Mouse (Mus musculus) heart, embryonic 11.5 days (tissue): ENCODE results near the gene Kmt2d. TPM values are rescaled to one million over a fixed set of nuclear protein-coding genes. Genes with fewer than 3 reads are reported as not detected.
"Not testable (repeated sequence)": the region's sequence is repeated elsewhere in the genome, so short reads cannot be mapped to it uniquely, and the experiment has no call there.

Source experiments
- ATAC-seq: fragments of 200-750 bp; cut with Nextera tagmentation; replicated peaks from 2 replicates; pipeline ENCODE4 v1.8.0; 2017; ENCODE audit warnings: moderate library complexity; ENCODE audit not compliant: insufficient number of reproducible peaks, low FRiP score, low TSS enrichment
- H3K27ac ChIP-seq: fragments of 300-500 bp; sonication (generic); 2 replicates; pipeline ENCODE4 v1.5.1; 2014; ENCODE audit warnings: mild to moderate bottlenecking, low read depth, low read length
- H3K27me3 ChIP-seq: fragments of 300-500 bp; sonication (generic); 2 replicates; pipeline ENCODE4 v1.6.1; 2014; ENCODE audit warnings: mild to moderate bottlenecking, low read length, mixed read lengths; ENCODE audit not compliant: control insufficient read depth, insufficient read depth
- H3K36me3 ChIP-seq: fragments of 300-500 bp; sonication (generic); 2 replicates; pipeline ENCODE4 v1.6.1; 2014; ENCODE audit warnings: mild to moderate bottlenecking, low read length, moderate library complexity, mixed read lengths; ENCODE audit not compliant: control insufficient read depth, insufficient read depth
- H3K4me1 ChIP-seq: fragments of 300-500 bp; sonication (generic); 2 replicates; pipeline ENCODE4 v1.6.1; 2014; ENCODE audit warnings: low read length; ENCODE audit not compliant: control insufficient read depth, insufficient read depth
- H3K4me2 ChIP-seq: fragments of 300-500 bp; sonication (generic); 2 replicates; pipeline ENCODE4 v1.6.1; 2014; ENCODE audit warnings: mild to moderate bottlenecking, moderate library complexity
- H3K4me3 ChIP-seq: fragments of 300-500 bp; sonication (generic); 2 replicates; pipeline ENCODE4 v1.5.1; 2014; ENCODE audit warnings: low read depth, low read length
- H3K9ac ChIP-seq: fragments of 300-500 bp; sonication (generic); 2 replicates; pipeline ENCODE4 v1.6.1; 2014; ENCODE audit warnings: mild to moderate bottlenecking, low read depth, low read length, moderate library complexity
- H3K9me3 ChIP-seq: fragments of 300-500 bp; sonication (generic); replicated peaks from 2 replicates; pipeline ENCODE4 v1.6.1; 2016; ENCODE audit warnings: low read length; ENCODE audit not compliant: control insufficient read depth
- WGBS: fragments of 180-500 bp; shearing (Covaris S2); extraction: QIAGEN DNeasy Blood & Tissue Kit; methylation state at CpG from one replicate; pipeline ENCODE4 v1.1.7; 2014; ENCODE audit not compliant: insufficient replicate concordance; 5-methylcytosine and 5-hydroxymethylcytosine counted together
- polyA plus RNA-seq: library from polyadenylated mRNA; unstranded; fragments of >200 nt; fragmentation: Nextera tagmentation; extraction: Ambion mirVana; gene quantifications from 2 replicates; pipeline ENCODE4 v1.2.1, GENCODE M21; 2014

The Kmt2d gene
- 12.7 and 16.1 TPM in 2 replicates for polyA plus RNA-seq

- Histone ChIP-seq H3K36me3 (peaks cover 3% of the 10 kb centered on the region), H3K27ac (peak within 1 kb of the TSS; percentile 98), H3K4me1 (peaks cover 35% of the 10 kb centered on the region), H3K9ac (peak within 1 kb of the TSS; percentile 100), H3K4me3 (peak within 1 kb of the TSS; percentile 99), H3K4me2 (peak within 1 kb of the TSS; percentile 99), H3K9me3 (no peaks in the 10 kb centered on the region), H3K27me3 (no peaks in the 10 kb centered on the region)
- under 1% methylated on average over 83 of the region's 94 CpGs for WGBS
- ATAC-seq = peak; percentile 58
These were observed at the start of gene Kmt2d for GRCm38 (mm10) chr15:98871070-98871915. Gene Kmt2d, minus strand, starts transcription at chr15:98871204.

GRCm38 (mm10) chr15:98918499-98918895 lies 47.5 kb upstream of the Kmt2d start:
- H3K9me3 ChIP-seq, H3K36me3 ChIP-seq, H3K27me3 ChIP-seq, ATAC-seq: not testable (repeated sequence)
- Histone ChIP-seq H3K4me2 (peak overlapping the region; percentile 84), H3K9ac (peak overlapping the region; percentile 66), H3K4me3 (peak overlapping the region; percentile 93), H3K4me1 (peaks cover 12% of the 10 kb centered on the region), H3K27ac (peak overlapping the region; percentile 62)
- 22% methylated on average over 8 of the region's 8 CpGs for WGBS

GRCm38 (mm10) chr15:98917538-98918498 lies 46.8 kb upstream of the Kmt2d start, which contains the start of gene Lmbr1l:
Gene Lmbr1l, minus strand, starts transcription at chr15:98918231.
- H3K9me3 ChIP-seq = no peaks in the 10 kb centered on the region
- peak within 1 kb of the TSS; percentile 91 for H3K27ac ChIP-seq
- under 1% methylated on average over 82 of the region's 82 CpGs for WGBS
- H3K27me3 ChIP-seq = no peaks in the 10 kb centered on the region
- H3K9ac ChIP-seq = peak within 1 kb of the TSS; percentile 89
- peak within 1 kb of the TSS; percentile 93 for H3K4me3 ChIP-seq
- H3K4me1 ChIP-seq = peaks cover 12% of the 10 kb centered on the region
- no peaks in the 10 kb centered on the region; the same call in 1 of the 2 replicates for H3K36me3 ChIP-seq
- peak within 1 kb of the TSS; percentile 84 for H3K4me2 ChIP-seq
- ATAC-seq = peak; percentile 97

GRCm38 (mm10) chr15:98917091-98917490 lies 46.1 kb upstream of the Kmt2d start:
- Histone ChIP-seq H3K4me2 (peak overlapping the region; percentile 84), H3K27ac (peak overlapping the region; percentile 91), H3K4me1 (peaks cover 12% of the 10 kb centered on the region), H3K4me3 (peak overlapping the region; percentile 93), H3K27me3 (no peaks in the 10 kb centered on the region), H3K9ac (peak overlapping the region; percentile 89), H3K36me3 (peaks cover 4% of the 10 kb centered on the region), H3K9me3 (no peaks in the 10 kb centered on the region)
- WGBS = under 1% methylated on average over 14 of the region's 14 CpGs
- ATAC-seq = no peak

- H3K36me3 ChIP-seq = peaks cover 12% of the 10 kb centered on the region
- H3K27me3 ChIP-seq = no peaks in the 10 kb centered on the region
- H3K4me3 ChIP-seq = 0 out of 2 replicates have a peak overlapping the region, but pooled peaks have one; percentile 93
- no peak for ATAC-seq
- peaks cover 12% of the 10 kb centered on the region for H3K4me1 ChIP-seq
- H3K9me3 ChIP-seq = no peaks in the 10 kb centered on the region
- peak overlapping the region; percentile 84; the same call in 1 of the 2 replicates for H3K4me2 ChIP-seq
- H3K9ac ChIP-seq = no peak overlapping the region
- H3K27ac ChIP-seq = no peak overlapping the region
- WGBS = 84% methylated on average over 4 of the region's 4 CpGs
These were observed 45.0 kb upstream of the Kmt2d start for GRCm38 (mm10) chr15:98916016-98916415.

- Histone ChIP-seq H3K9ac (no peak overlapping the region), H3K27me3 (no peaks in the 10 kb centered on the region), H3K36me3 (peaks cover 13% of the 10 kb centered on the region), H3K9me3 (no peaks in the 10 kb centered on the region), H3K4me1 (peaks cover 12% of the 10 kb centered on the region), H3K27ac (no peak overlapping the region), H3K4me2 (no peak overlapping the region), H3K4me3 (no peak overlapping the region)
- 88% methylated on average over 6 of the region's 6 CpGs for WGBS
- ATAC-seq = no peak
These were observed 43.9 kb upstream of the Kmt2d start for GRCm38 (mm10) chr15:98914903-98915302.

GRCm38 (mm10) chr15:98904692-98905091 lies 33.7 kb upstream of the Kmt2d start:
- Histone ChIP-seq H3K9ac (no peak overlapping the region), H3K27ac (no peak overlapping the region), H3K4me3 (no peak overlapping the region), H3K27me3 (no peaks in the 10 kb centered on the region), H3K4me1 (no peaks in the 10 kb centered on the region), H3K36me3 (peaks cover 22% of the 10 kb centered on the region), H3K4me2 (no peak overlapping the region), H3K9me3 (no peaks in the 10 kb centered on the region)
- ATAC-seq = no peak
- 31% methylated on average over 10 of the region's 10 CpGs for WGBS

- Histone ChIP-seq H3K9me3 (no peaks in the 10 kb centered on the region), H3K4me2 (no peak overlapping the region), H3K4me3 (no peak overlapping the region), H3K4me1 (peaks cover 11% of the 10 kb centered on the region), H3K27ac (no peak overlapping the region), H3K9ac (no peak overlapping the region), H3K27me3 (peaks cover 18% of the 10 kb centered on the region), H3K36me3 (peaks cover 16% of the 10 kb centered on the region)
- 81% methylated on average over 2 of the region's 2 CpGs for WGBS
- no peak for ATAC-seq
These were observed 31.6 kb upstream of the Kmt2d start for GRCm38 (mm10) chr15:98902600-98902999.
